Mouse (Mus musculus) C2C12 (cell line): ENCODE results near the gene Ntn1. TPM values are rescaled to one million over a fixed set of nuclear protein-coding genes. Genes with fewer than 3 reads are reported as not detected.

Experiments used
- H3K27me3 ChIP-seq: one replicate; pipeline ENCODE4 v1.6.1; 2011; ENCODE audit not compliant: control insufficient read depth, insufficient read depth, insufficient read length
- H3K36me3 ChIP-seq: one replicate; pipeline ENCODE4 v1.6.1; 2011; ENCODE audit not compliant: control insufficient read depth, insufficient read depth
- H3K4me3 ChIP-seq: one replicate; pipeline ENCODE4 v1.5.1; 2011; ENCODE audit warnings: mild to moderate bottlenecking, control low read depth; ENCODE audit not compliant: poor library complexity, insufficient read depth, severe bottlenecking
- H3K79me2 ChIP-seq: one replicate; pipeline ENCODE4 v1.6.1; 2011; ENCODE audit not compliant: control insufficient read depth, insufficient read depth
- H3K79me3 ChIP-seq: one replicate; pipeline ENCODE4 v1.6.1; 2011; ENCODE audit warnings: low read depth, control low read depth
- H3ac ChIP-seq: one replicate; pipeline ENCODE3; 2011; ENCODE audit warnings: low read depth; ENCODE audit not compliant: control insufficient read depth, insufficient read length
- CEBPB ChIP-seq: IDR thresholded peaks from one replicate; pipeline ENCODE4 v1.6.1; 2011; ENCODE audit warnings: low read depth, mild to moderate bottlenecking, control low read depth, moderate library complexity
- CTCF ChIP-seq: IDR thresholded peaks from one replicate; pipeline ENCODE4 v1.5.1; 2011; ENCODE audit not compliant: control insufficient read depth, insufficient read depth, insufficient read length
- FOSL1 ChIP-seq: IDR thresholded peaks from one replicate; pipeline ENCODE4 v1.8.0; 2011; ENCODE audit warnings: mild to moderate bottlenecking, low read length; ENCODE audit not compliant: poor library complexity, insufficient read depth, severe bottlenecking
- MAX ChIP-seq: IDR thresholded peaks from one replicate; pipeline ENCODE4 v1.6.1; 2011; ENCODE audit warnings: mild to moderate bottlenecking, control low read depth
- MYOD1 ChIP-seq: IDR thresholded peaks from one replicate; pipeline ENCODE4 v1.6.1; 2011; ENCODE audit warnings: low read depth; ENCODE audit not compliant: control insufficient read depth, insufficient read length
- MYOG ChIP-seq: IDR thresholded peaks from one replicate; pipeline ENCODE4 v1.6.1; 2011; ENCODE audit not compliant: control insufficient read depth, insufficient read length; ENCODE audit errors: extremely low read depth
- USF1 ChIP-seq: IDR thresholded peaks from one replicate; pipeline ENCODE4 v1.6.1; 2011; ENCODE audit warnings: low read depth, mild to moderate bottlenecking, control low read depth, moderate library complexity
- polyA plus RNA-seq: library from polyadenylated mRNA; unstranded; fragments of >200 nt; fragmentation: generic; extraction: Trizol; gene quantifications from one replicate; pipeline ENCODE4 v1.2.1, GENCODE M21; 2012; ENCODE audit warnings: missing spikeins

Gene Ntn1
- polyA plus RNA-seq, 1 experiment, result 19.4 TPM

GRCm38 (mm10) chr11:68387971-68388654 lies 12.5 kb downstream of the Ntn1 start:
- no peak overlapping the region for H3ac ChIP-seq
- peaks cover 25% of the 10 kb centered on the region for H3K36me3 ChIP-seq
- peaks cover 22% of the 10 kb centered on the region for H3K79me3 ChIP-seq
- no peak for TF ChIP-seq CTCF
- no peak for TF ChIP-seq FOSL1
- TF ChIP-seq MAX, result no peak
- TF ChIP-seq MYOG, result no peak
- TF ChIP-seq USF1, result no peak
- TF ChIP-seq MYOD1, result no peak
- no peak for TF ChIP-seq CEBPB
- H3K4me3 ChIP-seq, result no peak overlapping the region
- no peaks in the 10 kb centered on the region for H3K27me3 ChIP-seq
- peaks cover 33% of the 10 kb centered on the region for H3K79me2 ChIP-seq

GRCm38 (mm10) chr11:68387441-68387760 lies 13.2 kb downstream of the Ntn1 start:
- peaks cover 30% of the 10 kb centered on the region for H3K36me3 ChIP-seq
- TF ChIP-seq MAX (no peak), MYOG (no peak), CEBPB (no peak), FOSL1 (no peak), USF1 (no peak), CTCF (no peak), MYOD1 (no peak)
- peaks cover 28% of the 10 kb centered on the region for H3K79me3 ChIP-seq
- H3ac ChIP-seq, result peak overlapping the region; percentile 8
- peak overlapping the region; percentile 74 for H3K4me3 ChIP-seq
- peaks cover 40% of the 10 kb centered on the region for H3K79me2 ChIP-seq
- no peaks in the 10 kb centered on the region for H3K27me3 ChIP-seq

GRCm38 (mm10) chr11:68386589-68387440 lies 13.8 kb downstream of the Ntn1 start:
- Histone ChIP-seq H3K27me3 (no peaks in the 10 kb centered on the region), H3K36me3 (peaks cover 36% of the 10 kb centered on the region), H3ac (peak overlapping the region; percentile 65), H3K4me3 (peak overlapping the region; percentile 74), H3K79me2 (peaks cover 46% of the 10 kb centered on the region), H3K79me3 (peaks cover 34% of the 10 kb centered on the region)
- no peak for TF ChIP-seq USF1
- TF ChIP-seq MYOD1, result no peak
- TF ChIP-seq CEBPB, result no peak
- TF ChIP-seq FOSL1, result no peak
- no peak for TF ChIP-seq MYOG
- no peak for TF ChIP-seq CTCF
- no peak for TF ChIP-seq MAX

- peaks cover 54% of the 10 kb centered on the region for H3K79me2 ChIP-seq
- H3ac ChIP-seq, result peak overlapping the region; percentile 65
- peak overlapping the region; percentile 74 for H3K4me3 ChIP-seq
- H3K79me3 ChIP-seq, result peaks cover 40% of the 10 kb centered on the region
- TF ChIP-seq USF1, result no peak
- TF ChIP-seq FOSL1, result no peak
- no peak for TF ChIP-seq CTCF
- no peak for TF ChIP-seq CEBPB
- no peaks in the 10 kb centered on the region for H3K27me3 ChIP-seq
- H3K36me3 ChIP-seq, result peaks cover 42% of the 10 kb centered on the region
Measured at GRCm38 (mm10) chr11:68385921-68386588, 14.6 kb downstream of the Ntn1 start.

- Histone ChIP-seq H3K4me3 (peak overlapping the region; percentile 74), H3K79me2 (peaks cover 62% of the 10 kb centered on the region), H3K36me3 (peaks cover 46% of the 10 kb centered on the region), H3ac (peak overlapping the region; percentile 65), H3K27me3 (no peaks in the 10 kb centered on the region), H3K79me3 (peaks cover 48% of the 10 kb centered on the region)
- no peak for TF ChIP-seq FOSL1
- no peak for TF ChIP-seq MYOG
- TF ChIP-seq CTCF, result no peak
- no peak for TF ChIP-seq MYOD1
- no peak for TF ChIP-seq CEBPB
- no peak for TF ChIP-seq USF1
- no peak for TF ChIP-seq MAX
Measured at GRCm38 (mm10) chr11:68385021-68385821, 15.4 kb downstream of the Ntn1 start.
